Mouse (Mus musculus): ENCODE measurements around the gene Nrxn2. TPM values are rescaled to one million over a fixed set of nuclear protein-coding genes. Genes with fewer than 3 reads are reported as not detected.

Nrxn2 gene
- polyA plus RNA-seq, 2 experiments: 2.6 to 3.6 TPM

- TF ChIP-seq POLR2A (IDR thresholded peaks at IDR 0.05; ENCODE audit: borderline replicate concordance, extremely low read depth, insufficient read depth, insufficient read length): no peak
Observed at GRCm38 (mm10) chr19:6409176-6409575, 9.4 kb upstream of the Nrxn2 start.

GRCm38 (mm10) chr19:6409936-6410335 lies 8.6 kb upstream of the Nrxn2 start:
- Histone ChIP-seq H3K9ac (ENCODE audit: low read depth, low read length, severe bottlenecking) (no peak overlapping the region), H3K4me1 (ENCODE audit: control insufficient read depth, insufficient read depth, low read length) (no peaks in the 10 kb centered on the region), H3K9me3 (ENCODE audit: control insufficient read depth, low read length) (no peaks in the 10 kb centered on the region), H3K4me3 (replicated peaks; ENCODE audit: low read length) (no peak overlapping the region), H3K4me2 (replicated peaks; ENCODE audit: low read depth, low read length, severe bottlenecking) (no peak overlapping the region), H3K36me3 (ENCODE audit: control insufficient read depth, insufficient read depth, low read length) (no peaks in the 10 kb centered on the region), H3K27ac (replicated peaks; ENCODE audit: low read depth, low read length) (no peak overlapping the region), H3K27me3 (ENCODE audit: control insufficient read depth, insufficient read depth, low read length) (no peaks in the 10 kb centered on the region)
- no peak for TF ChIP-seq POLR2A (IDR thresholded peaks at IDR 0.05; ENCODE audit: borderline replicate concordance, extremely low read depth, insufficient read depth, insufficient read length)
- no peak for DNase-seq (ENCODE audit: low spot score)
- no peak for ATAC-seq (ENCODE audit: low FRiP score, low read depth)
- 83% methylated on average over 5 of the region's 5 CpGs for WGBS

More at GRCm38 (mm10) chr19:6409176-6409575, 9.4 kb upstream of the Nrxn2 start:
- no peaks in the 10 kb centered on the region for H3K4me1 ChIP-seq (ENCODE audit: control insufficient read depth, insufficient read depth, low read length)
- H3K27ac ChIP-seq (replicated peaks; ENCODE audit: low read depth, low read length): no peak overlapping the region
- H3K9me3 ChIP-seq (ENCODE audit: control insufficient read depth, low read length): no peaks in the 10 kb centered on the region
- H3K9ac ChIP-seq (ENCODE audit: low read depth, low read length, severe bottlenecking): no peak overlapping the region
- 73% methylated on average over 5 of the region's 5 CpGs for WGBS
- H3K4me3 ChIP-seq (replicated peaks; ENCODE audit: low read length): no peak overlapping the region
- ATAC-seq (ENCODE audit: low FRiP score, low read depth): no peak
- no peaks in the 10 kb centered on the region for H3K36me3 ChIP-seq (ENCODE audit: control insufficient read depth, insufficient read depth, low read length)
- DNase-seq (ENCODE audit: low spot score): no peak
- H3K4me2 ChIP-seq (replicated peaks; ENCODE audit: low read depth, low read length, severe bottlenecking): no peak overlapping the region
- H3K27me3 ChIP-seq (ENCODE audit: control insufficient read depth, insufficient read depth, low read length): no peaks in the 10 kb centered on the region

GRCm38 (mm10) chr19:6412798-6413197 lies 5.7 kb upstream of the Nrxn2 start:
- DNase-seq (ENCODE audit: low spot score) (no peak), ATAC-seq (ENCODE audit: low FRiP score, low read depth) (no peak)
- Histone ChIP-seq H3K4me2 (replicated peaks; ENCODE audit: low read depth, low read length, severe bottlenecking) (no peak overlapping the region), H3K4me3 (replicated peaks; ENCODE audit: low read length) (no peak overlapping the region), H3K9ac (ENCODE audit: low read depth, low read length, severe bottlenecking) (no peak overlapping the region), H3K4me1 (ENCODE audit: control insufficient read depth, insufficient read depth, low read length) (no peaks in the 10 kb centered on the region), H3K36me3 (ENCODE audit: control insufficient read depth, insufficient read depth, low read length) (no peaks in the 10 kb centered on the region), H3K9me3 (ENCODE audit: control insufficient read depth, low read length) (no peaks in the 10 kb centered on the region), H3K27me3 (ENCODE audit: control insufficient read depth, insufficient read depth, low read length) (peaks cover 4% of the 10 kb centered on the region; the same call in 1 of the 2 replicates), H3K27ac (replicated peaks; ENCODE audit: low read depth, low read length) (no peak overlapping the region)
- TF ChIP-seq POLR2A (IDR thresholded peaks at IDR 0.05; ENCODE audit: borderline replicate concordance, extremely low read depth, insufficient read depth, insufficient read length): no peak
- WGBS: 56% methylated on average over 10 of the region's 14 CpGs

GRCm38 (mm10) chr19:6415454-6415853 lies 3.1 kb upstream of the Nrxn2 start:
- H3K27ac ChIP-seq (replicated peaks; ENCODE audit: low read depth, low read length): no peak overlapping the region
- H3K27me3 ChIP-seq (ENCODE audit: control insufficient read depth, insufficient read depth, low read length): peaks cover 28% of the 10 kb centered on the region
- no peak overlapping the region for H3K4me3 ChIP-seq (replicated peaks; ENCODE audit: low read length)
- 51% methylated on average over 6 of the region's 6 CpGs for WGBS
- DNase-seq (ENCODE audit: low spot score) (no peak), ATAC-seq (ENCODE audit: low FRiP score, low read depth) (no peak)
- no peaks in the 10 kb centered on the region for H3K36me3 ChIP-seq (ENCODE audit: control insufficient read depth, insufficient read depth, low read length)
- H3K4me1 ChIP-seq (ENCODE audit: control insufficient read depth, insufficient read depth, low read length): peaks cover 4% of the 10 kb centered on the region; the same call in 1 of the 2 replicates
- no peaks in the 10 kb centered on the region for H3K9me3 ChIP-seq (ENCODE audit: control insufficient read depth, low read length)
- H3K4me2 ChIP-seq (replicated peaks; ENCODE audit: low read depth, low read length, severe bottlenecking): no peak overlapping the region
- no peak for TF ChIP-seq POLR2A (IDR thresholded peaks at IDR 0.05; ENCODE audit: borderline replicate concordance, extremely low read depth, insufficient read depth, insufficient read length)
- H3K9ac ChIP-seq (ENCODE audit: low read depth, low read length, severe bottlenecking): no peak overlapping the region

GRCm38 (mm10) chr19:6416124-6416770 lies 2.3 kb upstream of the Nrxn2 start:
- H3K27me3 ChIP-seq (ENCODE audit: control insufficient read depth, insufficient read depth, low read length): peaks cover 36% of the 10 kb centered on the region

More at GRCm38 (mm10) chr19:6416124-6416770, 2.3 kb upstream of the Nrxn2 start:
- TF ChIP-seq POLR2A (IDR thresholded peaks at IDR 0.05; ENCODE audit: borderline replicate concordance, extremely low read depth, insufficient read depth, insufficient read length): no peak
- no peak overlapping the region for H3K9ac ChIP-seq (ENCODE audit: low read depth, low read length, severe bottlenecking)
- H3K4me3 ChIP-seq (replicated peaks; ENCODE audit: low read length): no peak overlapping the region
- no peak for ATAC-seq (ENCODE audit: low FRiP score, low read depth)
- H3K4me1 ChIP-seq (ENCODE audit: control insufficient read depth, insufficient read depth, low read length): peaks cover 4% of the 10 kb centered on the region; the same call in 1 of the 2 replicates
- no peak overlapping the region for H3K4me2 ChIP-seq (replicated peaks; ENCODE audit: low read depth, low read length, severe bottlenecking)
- H3K36me3 ChIP-seq (ENCODE audit: control insufficient read depth, insufficient read depth, low read length): no peaks in the 10 kb centered on the region
- 10% methylated on average over 9 of the region's 9 CpGs for WGBS
- H3K27ac ChIP-seq (replicated peaks; ENCODE audit: low read depth, low read length): no peak overlapping the region
- DNase-seq (ENCODE audit: low spot score): no peak
- no peaks in the 10 kb centered on the region for H3K9me3 ChIP-seq (ENCODE audit: control insufficient read depth, low read length)

Data from limb, embryonic 14.5 days (tissue).